Mouse (Mus musculus) forebrain, postnatal 0 days (tissue): ENCODE measurements around the gene Anpep. TPM values are rescaled to one million over a fixed set of nuclear protein-coding genes. Genes with fewer than 3 reads are reported as not detected.

Experiments used
- ATAC-seq: fragments of 200-750 bp; cut with Nextera tagmentation; 2 replicates; pipeline ENCODE4 v1.8.0; 2017; ENCODE audit warnings: mild to moderate bottlenecking, moderate library complexity
- DNase-seq: peaks from one replicate; pipeline ENCODE4 v3.0.0-alpha.2; 2015
- H3K27ac ChIP-seq: fragments of 300-500 bp; sonication (generic); 2 replicates; pipeline ENCODE4 v1.5.1; 2014; ENCODE audit warnings: low read depth, mild to moderate bottlenecking, antibody characterized with exemption, low read length, moderate library complexity, mixed read lengths
- H3K27me3 ChIP-seq: fragments of 300-500 bp; sonication (generic); 2 replicates; pipeline ENCODE4 v1.6.1; 2014; ENCODE audit warnings: mild to moderate bottlenecking, low read length, mixed read lengths; ENCODE audit not compliant: insufficient read depth
- H3K36me3 ChIP-seq: fragments of 300-500 bp; sonication (generic); 2 replicates; pipeline ENCODE4 v1.6.1; 2014; ENCODE audit warnings: mild to moderate bottlenecking, moderate library complexity; ENCODE audit not compliant: insufficient read depth
- H3K4me1 ChIP-seq: fragments of 300-500 bp; sonication (generic); 2 replicates; pipeline ENCODE4 v1.6.1; 2014; ENCODE audit warnings: antibody characterized with exemption; ENCODE audit not compliant: insufficient read depth
- H3K4me2 ChIP-seq: fragments of 300-500 bp; sonication (generic); 2 replicates; pipeline ENCODE4 v1.6.1; 2014; ENCODE audit warnings: low read depth, mild to moderate bottlenecking, moderate library complexity
- H3K4me3 ChIP-seq: fragments of 300-500 bp; sonication (generic); 2 replicates; pipeline ENCODE4 v1.5.1; 2014; ENCODE audit warnings: low read depth, low read length, mixed read lengths
- H3K9ac ChIP-seq: fragments of 300-500 bp; sonication (generic); 2 replicates; pipeline ENCODE4 v1.6.1; 2014; ENCODE audit warnings: mild to moderate bottlenecking
- H3K9me3 ChIP-seq: fragments of 300-500 bp; sonication (generic); 2 replicates; pipeline ENCODE4 v1.6.1; 2016; ENCODE audit warnings: low read length
- CTCF ChIP-seq: sonication (generic); IDR thresholded peaks from 2 replicates; pipeline ENCODE4 v1.5.1; 2016; ENCODE audit warnings: antibody characterized with exemption, control low read depth, low read depth
- WGBS: fragments of 180-500 bp; shearing (Covaris S2); extraction: QIAGEN DNeasy Blood & Tissue Kit; methylation state at CpG from one replicate; pipeline ENCODE4 v1.1.7; 2014; 5-methylcytosine and 5-hydroxymethylcytosine counted together
- polyA plus RNA-seq: library from polyadenylated mRNA; unstranded; fragments of >200 nt; fragmentation: Nextera tagmentation; extraction: Ambion mirVana; gene quantifications from 2 replicates; pipeline ENCODE4 v1.2.1, GENCODE M21; 2015
- total RNA-seq: library from RNA; depleted of rRNA; stranded (reverse); fragments of >200 nt; gene quantifications from 2 replicates; pipeline ENCODE4 v1.2.3, GENCODE M21; 2014

The Anpep gene
- total and polyA plus RNA-seq, 2 experiments from 2014 or later: 3.7 to 5.8 TPM

DNA sequence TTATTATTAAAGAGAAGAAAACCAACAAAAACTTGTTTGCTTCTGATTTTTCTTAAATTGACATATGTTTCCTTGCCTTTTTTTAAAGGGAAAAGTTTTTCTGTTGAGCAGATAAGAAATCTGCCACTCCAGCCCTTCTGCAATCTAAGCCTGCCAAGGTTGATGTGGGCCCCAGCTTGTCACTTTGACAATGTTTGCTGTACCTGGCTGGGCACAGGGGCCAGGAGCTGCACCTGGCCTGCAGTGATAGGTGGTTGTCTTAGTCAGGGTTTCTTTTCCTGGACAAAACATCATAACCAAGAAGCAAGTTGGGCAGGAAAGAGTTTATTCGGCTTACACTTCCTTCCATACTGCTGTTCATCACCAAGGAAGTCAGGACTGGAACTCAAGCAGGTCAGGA is 47.5 kb downstream of the Anpep start:
- H3K4me1 ChIP-seq: no peaks in the 10 kb centered on the region; the same call in 1 of the 2 replicates
- ATAC-seq (no peak), DNase-seq (no peak)
- no peak overlapping the region for H3K27ac ChIP-seq
- H3K9me3 ChIP-seq: no peaks in the 10 kb centered on the region
- no peak overlapping the region for H3K9ac ChIP-seq
- no peak overlapping the region for H3K4me2 ChIP-seq
- TF ChIP-seq CTCF: no peak
- no peaks in the 10 kb centered on the region for H3K36me3 ChIP-seq
- WGBS: 90% methylated on average over 1 of the region's 1 CpGs
- no peaks in the 10 kb centered on the region for H3K27me3 ChIP-seq
- no peak overlapping the region for H3K4me3 ChIP-seq

DNA sequence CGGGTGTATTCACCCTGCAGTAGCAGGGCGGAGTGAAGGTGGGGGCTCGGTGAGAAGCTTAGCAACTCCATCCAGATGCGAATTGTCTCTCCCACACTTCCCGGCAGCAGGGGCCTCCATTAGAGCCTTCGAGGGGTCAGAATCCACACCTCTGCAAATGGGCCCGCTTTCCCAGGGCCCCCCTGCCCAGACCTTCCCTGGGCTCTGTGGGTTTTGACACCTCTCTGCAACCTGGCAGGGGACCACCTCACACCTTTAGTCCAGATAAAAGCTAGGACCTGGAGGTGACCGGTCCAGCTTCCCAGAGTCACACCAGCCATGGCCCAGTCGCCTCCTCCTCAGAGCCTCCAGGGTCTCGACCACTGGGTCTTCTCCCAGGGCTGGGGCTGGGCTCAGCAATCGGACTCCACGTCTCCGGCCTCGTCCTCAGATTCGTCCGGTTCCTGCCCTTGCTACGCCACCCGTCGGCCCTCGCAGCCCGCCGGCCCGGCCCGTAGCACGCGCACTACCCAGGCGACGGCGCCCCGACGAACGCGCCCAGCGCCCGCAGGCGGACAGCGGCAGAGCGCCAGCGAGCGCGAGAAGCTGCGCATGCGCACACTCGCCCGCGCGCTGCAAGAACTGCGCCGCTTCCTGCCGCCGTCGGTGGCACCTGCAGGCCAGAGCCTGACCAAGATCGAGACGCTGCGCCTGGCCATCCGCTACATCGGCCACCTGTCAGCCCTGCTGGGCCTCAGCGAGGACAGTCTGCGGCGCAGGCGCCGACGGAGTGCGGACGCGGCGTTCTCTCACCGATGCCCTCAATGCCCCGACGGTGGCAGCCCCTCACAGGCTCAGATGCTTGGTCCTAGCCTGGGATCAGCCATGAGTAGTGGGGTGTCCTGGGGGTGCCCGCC is 50.0 kb downstream of the Anpep start, which contains the start of gene Mesp2:
Mesp2 (plus strand) TSS at position 117 of the 896 bp plus-strand sequence.
- DNase-seq (peak; percentile 90), ATAC-seq (peak; percentile 83)
- Histone ChIP-seq H3K27me3 (no peaks in the 10 kb centered on the region), H3K4me2 (peak within 1 kb of the TSS; percentile 54), H3K4me1 (no peaks in the 10 kb centered on the region; the same call in 1 of the 2 replicates), H3K9ac (peak within 1 kb of the TSS; percentile 57), H3K36me3 (no peaks in the 10 kb centered on the region), H3K27ac (no peak within 1 kb of the TSS), H3K9me3 (no peaks in the 10 kb centered on the region), H3K4me3 (peak within 1 kb of the TSS; percentile 38)
- 21% methylated on average over 71 of the region's 71 CpGs for WGBS
- peak; percentile 36 for TF ChIP-seq CTCF

GRCm38 (mm10) chr7:79808561-79808960 is 52.3 kb downstream of the Anpep start:
- Histone ChIP-seq H3K4me2 (no peak overlapping the region), H3K36me3 (no peaks in the 10 kb centered on the region), H3K9ac (no peak overlapping the region), H3K4me1 (no peaks in the 10 kb centered on the region; the same call in 1 of the 2 replicates), H3K27ac (no peak overlapping the region), H3K27me3 (no peaks in the 10 kb centered on the region), H3K9me3 (no peaks in the 10 kb centered on the region), H3K4me3 (no peak overlapping the region)
- TF ChIP-seq CTCF: no peak
- ATAC-seq (no peak), DNase-seq (no peak)
- 83% methylated on average over 7 of the region's 7 CpGs for WGBS

GRCm38 (mm10) chr7:79803887-79804286 is 57.0 kb downstream of the Anpep start:
- no peak overlapping the region for H3K4me3 ChIP-seq
- no peaks in the 10 kb centered on the region for H3K36me3 ChIP-seq
- no peak for TF ChIP-seq CTCF
- ATAC-seq (no peak), DNase-seq (no peak)
- H3K9ac ChIP-seq: no peak overlapping the region
- WGBS: 39% methylated on average over 2 of the region's 2 CpGs
- no peaks in the 10 kb centered on the region for H3K27me3 ChIP-seq
- no peaks in the 10 kb centered on the region for H3K9me3 ChIP-seq
- H3K27ac ChIP-seq: no peak overlapping the region
- H3K4me2 ChIP-seq: no peak overlapping the region
- no peaks in the 10 kb centered on the region for H3K4me1 ChIP-seq

DNA sequence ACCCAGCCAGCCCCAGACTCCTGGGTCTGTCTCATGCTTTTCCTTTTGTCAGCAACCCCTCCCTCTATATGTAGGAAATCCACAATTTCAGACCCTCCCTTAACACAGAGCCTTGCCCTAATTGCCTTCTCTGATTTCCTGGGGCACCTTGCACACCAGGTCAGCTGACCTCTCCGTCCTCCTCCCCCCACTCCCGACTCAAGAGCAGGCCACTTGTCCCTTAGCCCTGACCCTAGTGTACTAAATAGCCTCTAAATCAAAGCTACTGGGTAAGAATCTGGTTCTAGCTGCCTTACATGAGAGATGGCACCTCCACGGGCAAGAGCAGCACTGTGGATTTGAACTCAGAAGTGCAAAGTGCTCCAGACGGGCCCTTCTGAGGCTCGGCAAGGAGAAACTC is 58.8 kb downstream of the Anpep start:
- no peaks in the 10 kb centered on the region for H3K9me3 ChIP-seq
- H3K27ac ChIP-seq: no peak overlapping the region
- 71% methylated on average over 5 of the region's 5 CpGs for WGBS
- H3K27me3 ChIP-seq: no peaks in the 10 kb centered on the region
- no peak for TF ChIP-seq CTCF
- no peak overlapping the region for H3K4me2 ChIP-seq
- no peak overlapping the region for H3K4me3 ChIP-seq
- no peak overlapping the region for H3K9ac ChIP-seq
- DNase-seq (no peak), ATAC-seq (no peak)
- no peaks in the 10 kb centered on the region for H3K36me3 ChIP-seq
- no peaks in the 10 kb centered on the region for H3K4me1 ChIP-seq

DNA sequence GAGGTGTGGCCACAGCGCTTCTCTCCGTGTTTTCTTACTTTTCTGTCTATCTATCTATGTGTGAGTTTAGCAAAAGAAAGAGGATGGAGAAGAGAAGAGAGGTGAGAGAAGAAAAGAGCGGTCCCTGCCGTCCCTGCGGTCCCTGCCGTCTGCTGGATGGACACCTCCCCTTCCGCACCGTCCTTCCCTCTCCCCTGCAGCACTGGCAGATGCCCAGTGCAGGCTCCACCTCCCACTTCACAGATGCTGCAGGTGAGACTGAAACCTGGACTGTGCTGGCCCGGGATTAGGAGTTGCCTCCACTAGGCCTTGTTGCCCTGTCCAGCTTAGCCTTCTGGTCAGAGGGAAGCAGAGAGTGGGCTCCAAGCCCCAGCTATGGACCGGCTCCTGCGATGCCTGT is 59.5 kb downstream of the Anpep start:
- WGBS: 78% methylated on average over 11 of the region's 11 CpGs
- no peak for ATAC-seq
- Histone ChIP-seq H3K36me3 (no peaks in the 10 kb centered on the region), H3K27ac (no peak overlapping the region), H3K27me3 (no peaks in the 10 kb centered on the region), H3K4me3 (no peak overlapping the region), H3K9ac (no peak overlapping the region), H3K4me1 (no peaks in the 10 kb centered on the region), H3K9me3 (no peaks in the 10 kb centered on the region), H3K4me2 (no peak overlapping the region)
- TF ChIP-seq CTCF: no peak
- DNase-seq: no peak

- Histone ChIP-seq H3K36me3 (no peaks in the 10 kb centered on the region), H3K9ac (no peak overlapping the region), H3K27ac (no peak overlapping the region), H3K4me1 (no peaks in the 10 kb centered on the region), H3K4me2 (no peak overlapping the region), H3K9me3 (no peaks in the 10 kb centered on the region), H3K4me3 (no peak overlapping the region), H3K27me3 (no peaks in the 10 kb centered on the region)
- no peak for TF ChIP-seq CTCF
- ATAC-seq: no peak
- no peak for DNase-seq
- WGBS: 83% methylated on average over 4 of the region's 4 CpGs
Observed at GRCm38 (mm10) chr7:79800336-79800735, 60.5 kb downstream of the Anpep start.
